Mouse (Mus musculus): ENCODE results near the gene Entpd2.

DNA sequence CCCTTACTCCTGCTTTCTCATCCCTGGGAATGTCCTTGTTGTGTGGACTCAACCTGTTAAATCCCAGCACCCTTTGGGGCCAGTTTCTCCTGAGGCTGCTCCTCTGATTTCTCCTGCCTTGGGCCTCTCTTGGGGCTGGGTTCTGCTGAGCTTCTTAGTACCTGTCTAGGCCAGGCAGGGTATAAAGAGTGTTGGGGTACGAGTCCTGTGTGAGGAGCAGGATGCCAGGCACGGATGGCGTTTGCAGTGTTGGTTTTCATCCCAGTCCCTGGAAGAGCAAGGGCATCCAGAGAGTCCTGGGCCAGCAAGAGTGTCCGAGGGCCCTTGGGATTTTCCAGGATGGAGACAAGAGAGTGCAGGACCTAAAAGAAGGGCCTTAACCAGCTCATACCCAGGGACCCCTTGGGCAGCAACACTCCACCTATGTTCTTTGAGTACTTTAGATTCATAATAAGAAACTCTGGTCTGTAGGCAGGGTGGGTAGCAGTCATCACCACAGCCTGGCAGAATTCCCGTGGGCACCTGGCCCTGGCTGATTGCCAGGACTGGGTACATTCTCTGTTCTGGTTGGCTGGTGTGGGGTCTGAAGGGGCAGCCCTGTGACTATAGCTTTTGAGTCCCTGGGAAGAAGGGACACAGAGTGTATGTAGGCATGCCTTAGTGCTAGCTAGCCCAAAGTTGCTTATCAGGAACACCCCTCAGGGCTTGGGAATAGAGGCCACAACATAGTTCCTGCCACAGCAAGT is 33.9 kb downstream of the Entpd2 start:
- TF ChIP-seq CTCF (IDR thresholded peaks at IDR 0.05; ENCODE audit: insufficient read depth, low read depth, low read length) (0 out of 2 replicates have a peak, but pooled peaks have one; percentile 9), POLR2A (IDR thresholded peaks at IDR 0.05; ENCODE audit: insufficient read depth, low read depth, low read length) (no peak)
